Mouse (Mus musculus) thymus, postnatal 0 days (tissue): ENCODE measurements around the gene Cnot4. TPM values are rescaled to one million over a fixed set of nuclear protein-coding genes. Genes with fewer than 3 reads are reported as not detected.

Experiments
- DNase-seq: peaks from one replicate; pipeline ENCODE4 v3.0.0-alpha.2; 2015; ENCODE audit warnings: low spot score
- polyA plus RNA-seq: library from polyadenylated mRNA; unstranded; fragments of >200 nt; fragmentation: Nextera tagmentation; extraction: Ambion mirVana; gene quantifications from 2 replicates; pipeline ENCODE4 v1.2.1, GENCODE M21; 2015

Cnot4 gene
- polyA plus RNA-seq, 1 experiment from 2014 or later, result 30.4 TPM

GRCm38 (mm10) chr6:35043127-35043526 lies 90.4 kb downstream of the Cnot4 start:
- DNase-seq, result no peak

GRCm38 (mm10) chr6:35033341-35033740 lies 100.2 kb downstream of the Cnot4 start:
- no peak for DNase-seq

GRCm38 (mm10) chr6:35032704-35033103 lies 100.8 kb downstream of the Cnot4 start:
- DNase-seq, result no peak

GRCm38 (mm10) chr6:35030811-35031210 lies 102.7 kb downstream of the Cnot4 start:
- DNase-seq, result no peak

GRCm38 (mm10) chr6:35030226-35030625 lies 103.3 kb downstream of the Cnot4 start:
- DNase-seq, result no peak

- no peak for DNase-seq
Measured at GRCm38 (mm10) chr6:35028023-35028422, 105.5 kb downstream of the Cnot4 start.

- no peak for DNase-seq
Measured at GRCm38 (mm10) chr6:35027257-35027656, 106.3 kb downstream of the Cnot4 start.

GRCm38 (mm10) chr6:35016624-35017023 lies 116.9 kb downstream of the Cnot4 start:
- no peak for DNase-seq

- DNase-seq, result no peak
Measured at GRCm38 (mm10) chr6:35011953-35012352, 121.6 kb downstream of the Cnot4 start.

GRCm38 (mm10) chr6:35010705-35011104 lies 122.8 kb downstream of the Cnot4 start:
- no peak for DNase-seq

GRCm38 (mm10) chr6:35002261-35002669 lies 131.3 kb downstream of the Cnot4 start:
- no peak for DNase-seq

GRCm38 (mm10) chr6:34999101-34999500 lies 134.4 kb downstream of the Cnot4 start:
- no peak for DNase-seq

- DNase-seq, result no peak
Measured at GRCm38 (mm10) chr6:34996496-34996895, 137.0 kb downstream of the Cnot4 start.

- DNase-seq, result peak; percentile 89
Measured at GRCm38 (mm10) chr6:34995265-34995681, 138.3 kb downstream of the Cnot4 start.

GRCm38 (mm10) chr6:34994692-34995091 lies 138.8 kb downstream of the Cnot4 start:
- peak; percentile 19 for DNase-seq

- no peak for DNase-seq
Measured at GRCm38 (mm10) chr6:34989263-34989662, 144.3 kb downstream of the Cnot4 start.

- DNase-seq, result peak; percentile 71
Measured at GRCm38 (mm10) chr6:34988081-34988761, 145.3 kb downstream of the Cnot4 start, which contains the start of gene Slc23a4. Slc23a4 (minus strand) TSS chr6:34988404.

GRCm38 (mm10) chr6:34987085-34987645 lies 146.4 kb downstream of the Cnot4 start:
- no peak for DNase-seq

- DNase-seq, result no peak
Measured at GRCm38 (mm10) chr6:34980661-34981060, 152.9 kb downstream of the Cnot4 start.

- DNase-seq, result no peak
Measured at GRCm38 (mm10) chr6:34979291-34979690, 154.2 kb downstream of the Cnot4 start.
